Mouse (Mus musculus) MEL (cell line): ENCODE results near the gene Gm49358. TPM values are rescaled to one million over a fixed set of nuclear protein-coding genes. Genes with fewer than 3 reads are reported as not detected.

Experiments
- DNase-seq: peaks from one replicate; pipeline ENCODE4 v3.0.0; 2011; ENCODE audit warnings: low read depth, low spot score
- H3K27ac ChIP-seq: 2 replicates; pipeline ENCODE4 v1.5.1; 2012; ENCODE audit warnings: low read depth, mild to moderate bottlenecking, control low read depth, low read length, moderate library complexity; ENCODE audit not compliant: control insufficient read depth
- H3K27me3 ChIP-seq, 2 experiments: fragments of 150-350 bp in 1 of 2; sonication (generic) in 1 of 2; 2 replicates each; pipeline ENCODE4 v1.6.1; 2012; ENCODE audit warnings: low read length in 2 of 2, mild to moderate bottlenecking in 2 of 2, improper control_type of control experiment in 1 of 2, moderate library complexity in 1 of 2; ENCODE audit not compliant: insufficient read depth in 2 of 2, control insufficient read depth in 1 of 2
- H3K36me3 ChIP-seq, 2 experiments: 2 replicates each; pipeline ENCODE4 v1.6.1; 2012 to 2014; ENCODE audit warnings: low read length in 2 of 2, improper control_type of control experiment in 1 of 2, inconsistent platforms in 1 of 2, mild to moderate bottlenecking in 1 of 2; ENCODE audit not compliant: insufficient read depth in 2 of 2, control insufficient read depth in 1 of 2
- H3K4me1 ChIP-seq, 2 experiments: fragments of 150-350 bp in 1 of 2; sonication (generic) in 1 of 2; 2 replicates each; pipeline ENCODE4 v1.6.1; 2012; ENCODE audit warnings: low read length in 2 of 2, improper control_type of control experiment in 1 of 2, mild to moderate bottlenecking in 1 of 2; ENCODE audit not compliant: insufficient read depth in 2 of 2, control insufficient read depth in 1 of 2
- H3K4me3 ChIP-seq, 2 experiments: fragments of 150-350 bp in 1 of 2; sonication (generic) in 1 of 2; 2 replicates each; pipeline ENCODE4 v1.5.1; 2012; ENCODE audit warnings: low read depth in 2 of 2, low read length in 2 of 2, mild to moderate bottlenecking in 2 of 2, moderate library complexity in 2 of 2, control low read depth in 1 of 2, improper control_type of control experiment in 1 of 2; ENCODE audit not compliant: control insufficient read depth in 1 of 2, insufficient read depth in 1 of 2
- H3K79me2 ChIP-seq: 2 replicates; pipeline ENCODE4 v1.6.1; 2012; ENCODE audit warnings: mild to moderate bottlenecking, low read length, moderate library complexity; ENCODE audit not compliant: control insufficient read depth, poor library complexity, insufficient read depth
- H3K9ac ChIP-seq: 2 replicates; pipeline ENCODE4 v1.6.1; 2012; ENCODE audit warnings: low read depth, mild to moderate bottlenecking, control low read depth, low read length, moderate library complexity; ENCODE audit not compliant: control insufficient read depth, poor library complexity, severe bottlenecking
- H3K9me3 ChIP-seq: fragments of 150-350 bp; sonication (generic); replicated peaks from 2 replicates; pipeline ENCODE4 v1.6.1; 2012; ENCODE audit warnings: mild to moderate bottlenecking, low read length, improper control_type of control experiment, moderate library complexity; ENCODE audit not compliant: insufficient read depth
- CHD1 ChIP-seq: IDR thresholded peaks from 2 replicates; pipeline ENCODE4 v1.6.1; 2012; ENCODE audit warnings: low read depth, mild to moderate bottlenecking, inconsistent platforms, low read length, improper control_type of control experiment
- CTCF ChIP-seq, 3 experiments: IDR thresholded peaks in 2 of 3; conservative IDR thresholded peaks in 1 of 3; 2 replicates each; pipeline ENCODE4 v1.5.1; 2011 to 2012; ENCODE audit warnings: low read length in 3 of 3, low read depth in 2 of 3, mild to moderate bottlenecking in 2 of 3, improper control_type of control experiment in 1 of 3, inconsistent platforms in 1 of 3, mixed read lengths in 1 of 3, moderate library complexity in 1 of 3; ENCODE audit not compliant: control insufficient read depth in 1 of 3, insufficient read depth in 1 of 3, poor library complexity in 1 of 3, severe bottlenecking in 1 of 3
- EP300 ChIP-seq, 2 experiments: IDR thresholded peaks; 2 replicates each; pipeline ENCODE4 v1.6.1; 2011; ENCODE audit warnings: improper control_type of control experiment in 2 of 2, low read length in 2 of 2, low read depth in 1 of 2, mild to moderate bottlenecking in 1 of 2
- GABPA ChIP-seq: IDR thresholded peaks from 2 replicates; pipeline ENCODE4 v1.6.1; 2012; ENCODE audit warnings: low read depth, mild to moderate bottlenecking, inconsistent platforms, low read length, improper control_type of control experiment, moderate library complexity
- GATA1 ChIP-seq: IDR thresholded peaks from 2 replicates; pipeline ENCODE4 v1.6.1; 2011; ENCODE audit warnings: low read depth, low read length, improper control_type of control experiment
- JUND ChIP-seq: IDR thresholded peaks from 2 replicates; pipeline ENCODE4 v1.6.1; 2011; ENCODE audit warnings: low read depth, mild to moderate bottlenecking, improper control_type of control experiment, low read length
- MAFK ChIP-seq: IDR thresholded peaks from 2 replicates; pipeline ENCODE4 v1.6.1; 2011; ENCODE audit warnings: low read depth, mild to moderate bottlenecking, low read length, improper control_type of control experiment, borderline replicate concordance
- MAZ ChIP-seq: IDR thresholded peaks from 2 replicates; pipeline ENCODE4 v1.6.1; 2012; ENCODE audit warnings: low read depth, mild to moderate bottlenecking, inconsistent platforms, low read length, improper control_type of control experiment
- MEF2A ChIP-seq: IDR thresholded peaks from 2 replicates; pipeline ENCODE4 v1.6.1; 2014; ENCODE audit warnings: low read depth, mild to moderate bottlenecking, inconsistent platforms, low read length, improper control_type of control experiment; ENCODE audit not compliant: poor library complexity, insufficient replicate concordance, severe bottlenecking; ENCODE audit errors: extremely low read depth
- MXI1 ChIP-seq: IDR thresholded peaks from 2 replicates; pipeline ENCODE4 v1.6.1; 2011; ENCODE audit warnings: mild to moderate bottlenecking, low read depth, low read length, improper control_type of control experiment
- MYB ChIP-seq: IDR thresholded peaks from 2 replicates; pipeline ENCODE4 v1.6.1; 2011; ENCODE audit warnings: mild to moderate bottlenecking, low read depth, low read length, improper control_type of control experiment
- MYC ChIP-seq: IDR thresholded peaks from 2 replicates; pipeline ENCODE4 v1.6.1; 2011; ENCODE audit warnings: low read depth, mild to moderate bottlenecking, low read length, improper control_type of control experiment, moderate library complexity
- NELFE ChIP-seq: IDR thresholded peaks from 2 replicates; pipeline ENCODE4 v1.6.1; 2011; ENCODE audit warnings: low read depth, low read length, improper control_type of control experiment
- NRF1 ChIP-seq: IDR thresholded peaks from 2 replicates; pipeline ENCODE4 v1.6.1; 2014; ENCODE audit warnings: low read depth, mild to moderate bottlenecking, inconsistent platforms, low read length, improper control_type of control experiment, moderate library complexity; ENCODE audit not compliant: poor library complexity, insufficient read depth, severe bottlenecking
- POLR2AphosphoS2 ChIP-seq: IDR thresholded peaks from 2 replicates; pipeline ENCODE4 v1.6.1; 2011; ENCODE audit warnings: low read length, improper control_type of control experiment
- POLR2AphosphoS5 ChIP-seq: IDR thresholded peaks from 2 replicates; pipeline ENCODE4 v1.6.1; 2012; ENCODE audit warnings: low read depth, borderline replicate concordance, mild to moderate bottlenecking, inconsistent platforms, low read length, moderate library complexity, mixed read lengths
- SIN3A ChIP-seq: IDR thresholded peaks from 2 replicates; pipeline ENCODE4 v1.6.1; 2012; ENCODE audit warnings: low read length, improper control_type of control experiment, inconsistent platforms
- TAL1 ChIP-seq: IDR thresholded peaks from 2 replicates; pipeline ENCODE4 v1.6.1; 2012; ENCODE audit warnings: mild to moderate bottlenecking, inconsistent platforms, low read length, moderate library complexity, mixed read lengths
- TBP ChIP-seq: IDR thresholded peaks from 2 replicates; pipeline ENCODE4 v1.8.0; 2011; ENCODE audit warnings: low read depth, low read length, improper control_type of control experiment
- TCF12 ChIP-seq: IDR thresholded peaks from 2 replicates; pipeline ENCODE4 v1.6.1; 2014; ENCODE audit warnings: low read depth, mild to moderate bottlenecking, inconsistent platforms, low read length, improper control_type of control experiment, moderate library complexity
- USF2 ChIP-seq, 2 experiments: IDR thresholded peaks; 2 replicates each; pipeline ENCODE4 v1.6.1; 2011 to 2012; ENCODE audit warnings: improper control_type of control experiment in 2 of 2, low read length in 2 of 2, borderline replicate concordance in 1 of 2, inconsistent platforms in 1 of 2, low read depth in 1 of 2, mild to moderate bottlenecking in 1 of 2; ENCODE audit not compliant: insufficient read depth in 1 of 2
- ZKSCAN1 ChIP-seq: IDR thresholded peaks from 2 replicates; pipeline ENCODE4 v1.6.1; 2012; ENCODE audit warnings: low read depth, mild to moderate bottlenecking, inconsistent platforms, low read length, improper control_type of control experiment, moderate library complexity
- ZNF384 ChIP-seq: IDR thresholded peaks from 2 replicates; pipeline ENCODE4 v1.6.1; 2012; ENCODE audit warnings: low read depth, mild to moderate bottlenecking, inconsistent platforms, low read length, improper control_type of control experiment
- polyA plus RNA-seq, 2 experiments: library from polyadenylated mRNA; stranded (reverse) in 1 of 2; unstranded in 1 of 2; fragments of >175 nt in 1 of 2; fragments of >200 nt in 1 of 2; gene quantifications; 2 replicates each; pipeline versions ENCODE4 v1.2.1 to v1.2.4; 2012; ENCODE audit warnings: low replicate concordance in 2 of 2, low read depth in 1 of 2; ENCODE audit not compliant: insufficient read length in 2 of 2, insufficient read depth in 1 of 2, missing spikeins in 1 of 2
- total RNA-seq: library from RNA; depleted of rRNA; stranded (reverse); fragments of 300-350 nt; gene quantifications from 2 replicates; pipeline ENCODE4 v1.2.3, GENCODE M21; 2012

The Gm49358 gene
- total and polyA plus RNA-seq, 3 experiments = 1.3 TPM; not detected in 2

- H3K79me2 ChIP-seq = no peaks in the 10 kb centered on the region
- H3K9ac ChIP-seq = no peak overlapping the region
- H3K4me3 ChIP-seq = no peak overlapping the region
- peaks cover 11 to 15% of the 10 kb centered on the region in 2 experiments for H3K4me1 ChIP-seq
- no peak for TF ChIP-seq MAFK
- no peak for TF ChIP-seq NELFE
- TF ChIP-seq GATA1 = no peak
- TF ChIP-seq MYB = no peak
- no peak for TF ChIP-seq ZNF384
- no peak for TF ChIP-seq CTCF (IDR thresholded peaks at IDR 0.05 in 2 of 3, conservative IDR thresholded peaks at IDR 0.05 in 1 of 3; ENCODE audit: control insufficient read depth in 1 of 3, insufficient read depth in 1 of 3, low read depth in 2 of 3, low read length in 3 of 3, poor library complexity in 1 of 3, severe bottlenecking in 1 of 3)
- TF ChIP-seq CHD1 = no peak
- H3K27ac ChIP-seq = no peak overlapping the region
- no peak for DNase-seq
- H3K36me3 ChIP-seq = peaks cover 0 to 12% of the 10 kb centered on the region in 2 experiments; a peak in 2 of 4 replicates
- no peaks in the 10 kb centered on the region for H3K27me3 ChIP-seq
- no peaks in the 10 kb centered on the region for H3K9me3 ChIP-seq
Measured at GRCm38 (mm10) chr10:86758211-86758610, 5.6 kb upstream of the Gm49358 start.

DNA sequence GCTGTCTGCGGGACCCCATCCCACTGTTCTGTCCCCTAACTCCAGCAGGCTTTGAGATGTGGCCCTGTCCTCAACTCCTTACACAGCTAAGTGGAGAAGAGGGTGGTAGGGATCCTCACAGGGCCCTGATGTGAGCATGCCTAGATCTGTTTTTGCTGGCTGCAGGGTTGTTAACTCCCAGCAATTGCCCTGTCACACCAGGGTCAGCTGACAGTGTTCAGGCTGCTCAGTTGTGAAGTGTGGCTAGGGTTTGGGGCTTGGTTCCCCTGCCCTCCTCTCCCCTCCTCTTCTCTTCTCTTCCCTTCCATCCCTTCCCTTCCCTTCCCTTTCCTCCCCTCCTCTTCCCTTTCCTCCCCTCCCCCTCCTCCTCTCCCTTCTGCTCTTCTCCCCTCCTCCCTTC, 2.5 kb upstream of the Gm49358 start:
- no peaks in the 10 kb centered on the region for H3K9me3 ChIP-seq
- H3K27ac ChIP-seq = no peak overlapping the region
- H3K36me3 ChIP-seq = peaks cover 0 to 12% of the 10 kb centered on the region in 2 experiments; a peak in 2 of 4 replicates
- H3K9ac ChIP-seq = no peak overlapping the region
- peaks cover 11 to 15% of the 10 kb centered on the region in 2 experiments for H3K4me1 ChIP-seq
- H3K27me3 ChIP-seq = no peaks in the 10 kb centered on the region
- TF ChIP-seq TCF12 (no peak), NRF1 (no peak), SIN3A (no peak), USF2 (IDR thresholded peaks at IDR 0.05; ENCODE audit: borderline replicate concordance in 1 of 2, insufficient read depth in 1 of 2, low read depth in 1 of 2, low read length in 2 of 2) (no peak), TBP (no peak), EP300 (IDR thresholded peaks at IDR 0.05; ENCODE audit: low read depth in 1 of 2, low read length in 2 of 2) (no peak), ZKSCAN1 (no peak), JUND (no peak), GABPA (no peak), POLR2AphosphoS2 (no peak), MXI1 (no peak), MAFK (no peak), MEF2A (no peak), POLR2AphosphoS5 (no peak), MAZ (no peak), CTCF (IDR thresholded peaks at IDR 0.05 in 2 of 3, conservative IDR thresholded peaks at IDR 0.05 in 1 of 3; ENCODE audit: control insufficient read depth in 1 of 3, insufficient read depth in 1 of 3, low read depth in 2 of 3, low read length in 3 of 3, poor library complexity in 1 of 3, severe bottlenecking in 1 of 3) (no peak), GATA1 (no peak), TAL1 (no peak), MYC (no peak)
- no peaks in the 10 kb centered on the region for H3K79me2 ChIP-seq
- H3K4me3 ChIP-seq = no peak overlapping the region
- DNase-seq = no peak
